Mouse (Mus musculus) gastrocnemius, postnatal 14 days (tissue): ENCODE measurements around the gene Cdk19. TPM values are rescaled to one million over a fixed set of nuclear protein-coding genes. Genes with fewer than 3 reads are reported as not detected.
"Not testable (repeated sequence)": the region's sequence is repeated elsewhere in the genome, so short reads cannot be mapped to it uniquely, and the experiment has no call there.

Source experiments
- DNase-seq: peaks from one replicate; pipeline ENCODE4 v3.0.0; 2021; ENCODE audit warnings: mixed read lengths
- intact Hi-C: fragments of 180-260 bp; cut with DNase I; formaldehyde crosslinking; loops from one replicate; pipeline ENCODE4 v1.15.1; 2025; ENCODE audit warnings: low total_unique reads
- total RNA-seq, 2 experiments: library from RNA; stranded (reverse); gene quantifications; 2 replicates each; pipeline ENCODE4 v1.2.3; 2021

The Cdk19 gene
- total RNA-seq, 2 experiments from 2014 or later = 5.4 to 6.4 TPM

DNA sequence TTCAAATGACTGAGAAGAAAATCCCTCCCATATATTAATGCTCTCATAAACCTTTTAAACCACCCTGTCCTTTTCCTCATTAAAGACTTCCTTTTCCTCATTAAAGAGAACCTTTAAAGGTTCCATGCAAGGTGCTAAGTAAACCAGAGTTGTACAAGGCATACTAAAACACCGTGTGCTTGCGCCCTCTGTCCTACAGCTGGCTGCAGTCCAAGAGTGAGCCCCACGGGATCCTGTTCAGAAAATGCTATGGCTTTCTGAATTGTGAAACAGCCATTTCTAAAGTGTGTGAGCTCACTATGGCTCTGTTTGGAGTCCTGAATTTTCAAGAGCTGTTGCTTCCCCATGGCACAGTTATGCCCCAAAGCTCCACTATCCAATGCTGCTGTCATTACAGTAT, 191.3 kb downstream of the Cdk19 start:
- intact Hi-C loops = no loop called here
- no peak for DNase-seq

- intact Hi-C loops, DNase-seq: not testable (repeated sequence)
These were observed 193.2 kb downstream of the Cdk19 start for GRCm38 (mm10) chr10:40532586-40532985.

Other genes starting within 250 kb of the Cdk19 start
- gene Slc16a10, start 197.3 kb upstream of the Cdk19 start, total RNA-seq = 10 to 100 TPM; 30.0 to 33.6 TPM
- gene Rpf2, start 92.5 kb upstream of the Cdk19 start, total RNA-seq = 10 to 100 TPM; 16.2 to 19.2 TPM
- 10 to 100 TPM; 19.1 to 21.5 TPM for gene Gtf3c6, start 81.5 kb upstream of the Cdk19 start, total RNA-seq
- gene Amd1, start 37.4 kb upstream of the Cdk19 start, total RNA-seq = 10 to 100 TPM; 20.7 to 24.8 TPM
- gene Slc22a16, start 230.8 kb downstream of the Cdk19 start, total RNA-seq = not detected